31 mouse cellular contexts compared by ENCODE assay signal in the genomic region with DNA sequence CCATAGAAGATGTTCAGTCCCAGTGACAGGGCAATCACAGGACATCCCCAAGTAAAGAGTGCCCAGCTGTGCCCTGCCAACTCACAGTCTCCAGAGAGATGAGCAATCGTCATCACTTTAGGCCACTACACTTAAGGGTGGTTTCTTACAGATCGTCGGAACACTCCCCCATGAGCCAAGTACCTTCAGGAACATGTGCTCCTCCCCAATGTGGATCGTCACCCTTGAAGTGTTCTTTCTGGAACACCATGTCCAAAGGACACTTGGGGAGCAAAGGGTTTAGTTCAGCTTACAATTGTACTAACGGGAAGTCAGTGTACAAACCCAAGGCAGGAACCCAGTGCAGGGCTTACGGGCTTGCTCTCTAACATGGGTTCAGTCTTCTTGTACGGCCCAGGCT. TPM values are rescaled to one million over a fixed set of nuclear protein-coding genes. Genes with fewer than 3 reads are reported as not detected.
"Had no signal": no experiment of that assay in that cellular context is flagged by ENCODE, and none has a peak within 500 bp of the region (broad histone marks: within the 10 kb centered on the region; RNA-seq: fewer than 3 reads in every experiment).

No protein-coding gene starts in this region.

- H3K36me3 ChIP-seq: embryonic facial prominence, embryonic 10.5 days; embryonic facial prominence, embryonic 12.5 days; embryonic facial prominence, embryonic 13.5 days; embryonic facial prominence, embryonic 15.5 days; forebrain, embryonic 10.5 days; forebrain, embryonic 12.5 days; forebrain, embryonic 15.5 days had no signal

- H3K27me3 ChIP-seq: embryonic facial prominence, embryonic 15.5 days had no signal

- DNase-seq: cerebellum, adult 8-10 months; cerebellum, adult 9-10 months; cerebellum, adult 9-11 months; cerebellum, postnatal 10 days; cerebellum, postnatal 14 days; cerebellum, postnatal 25 days; cerebellum, postnatal 36 days; embryo, embryonic 11 days; forebrain, postnatal 0 days; gastrocnemius, adult 2 months; gastrocnemius, postnatal 10 days; gastrocnemius, postnatal 14 days; gastrocnemius, postnatal 25 days; gastrocnemius, postnatal 36 days; heart, adult 11 months; heart, adult 18-20 months; heart, adult 2 months had no signal

- H3K9me3 ChIP-seq: embryonic facial prominence, embryonic 10.5 days; embryonic facial prominence, embryonic 12.5 days; embryonic facial prominence, embryonic 13.5 days; embryonic facial prominence, embryonic 15.5 days; forebrain, embryonic 12.5 days; forebrain, embryonic 13.5 days; forebrain, embryonic 15.5 days had no signal

- ATAC-seq: forebrain, embryonic 13.5 days; forebrain, embryonic 14.5 days; forebrain, embryonic 15.5 days; forebrain, embryonic 16.5 days; forebrain, postnatal 0 days had no signal

- H3K9ac ChIP-seq: embryonic facial prominence, embryonic 12.5 days; embryonic facial prominence, embryonic 13.5 days; embryonic facial prominence, embryonic 15.5 days; forebrain, embryonic 12.5 days; forebrain, embryonic 13.5 days; forebrain, embryonic 15.5 days; forebrain, postnatal 0 days had no signal

- H3K4me3 ChIP-seq: embryonic facial prominence, embryonic 10.5 days; embryonic facial prominence, embryonic 12.5 days; embryonic facial prominence, embryonic 13.5 days; embryonic facial prominence, embryonic 15.5 days; erythroblast, embryonic 14.5 days; forebrain, embryonic 10.5 days; forebrain, embryonic 12.5 days; forebrain, embryonic 13.5 days; forebrain, embryonic 15.5 days; gastrocnemius, adult 2 months; heart, adult 2 months had no signal

- H3K27ac ChIP-seq: embryonic facial prominence, embryonic 10.5 days; embryonic facial prominence, embryonic 12.5 days; embryonic facial prominence, embryonic 13.5 days; embryonic facial prominence, embryonic 15.5 days; forebrain, embryonic 10.5 days; forebrain, embryonic 12.5 days; forebrain, embryonic 13.5 days; forebrain, embryonic 15.5 days; gastrocnemius, adult 2 months; heart, adult 2 months had no signal

- H3K4me2 ChIP-seq: embryonic facial prominence, embryonic 12.5 days; embryonic facial prominence, embryonic 13.5 days; embryonic facial prominence, embryonic 15.5 days; forebrain, embryonic 12.5 days; forebrain, embryonic 13.5 days; forebrain, embryonic 15.5 days had no signal

RNA-seq across cellular contexts. Expression of a gene that starts 46.1 kb away (rescaled TPM):
- polyA plus RNA-seq: embryonic facial prominence, embryonic 11.5 days; erythroblast, embryonic 14.5 days; forebrain, embryonic 11.5 days; forebrain, embryonic 12.5 days; forebrain, embryonic 13.5 days; forebrain, embryonic 14.5 days; forebrain, embryonic 15.5 days; forebrain, postnatal 0 days; frontal cortex, adult 2 months had no signal
